Mouse (Mus musculus) forebrain, embryonic 10.5 days (tissue): Measurements from ENCODE around the gene Trim23. TPM values are rescaled to one million over a fixed set of nuclear protein-coding genes. Genes with fewer than 3 reads are reported as not detected.

ENCODE experiments used
- DNase-seq: peaks from one replicate; pipeline ENCODE4 v3.0.0-alpha.2; 2017; ENCODE audit warnings: low spot score; ENCODE audit errors: extremely low spot score
- H3K27ac ChIP-seq: fragments of 300-500 bp; sonication (generic); 2 replicates; pipeline ENCODE4 v1.5.1; 2016; ENCODE audit warnings: mild to moderate bottlenecking
- H3K27me3 ChIP-seq: fragments of 300-500 bp; sonication (generic); 2 replicates; pipeline ENCODE4 v1.6.1; 2016; ENCODE audit warnings: mild to moderate bottlenecking; ENCODE audit not compliant: poor library complexity, severe bottlenecking
- H3K36me3 ChIP-seq: fragments of 300-500 bp; sonication (generic); replicated peaks from 2 replicates; pipeline ENCODE4 v1.6.1; 2016; ENCODE audit warnings: mild to moderate bottlenecking, moderate library complexity
- H3K4me1 ChIP-seq: fragments of 300-500 bp; sonication (generic); 2 replicates; pipeline ENCODE4 v1.6.1; 2016
- H3K4me3 ChIP-seq: fragments of 300-500 bp; sonication (generic); 2 replicates; pipeline ENCODE4 v1.5.1; 2016; ENCODE audit warnings: mild to moderate bottlenecking, moderate library complexity
- H3K9me3 ChIP-seq: fragments of 300-500 bp; sonication (generic); 2 replicates; pipeline ENCODE4 v1.6.1; 2016; ENCODE audit warnings: mild to moderate bottlenecking, moderate library complexity
- whole genome bisulfite sequencing: fragments of 180-500 bp; shearing (Covaris S2); methylation state at CpG from one replicate; pipeline ENCODE4 v1.1.7; 2016; 5-methylcytosine and 5-hydroxymethylcytosine counted together
- polyA plus RNA-seq: library from polyadenylated mRNA; unstranded; fragments of >200 nt; fragmentation: Nextera tagmentation; extraction: Ambion mirVana; gene quantifications from 2 replicates; pipeline ENCODE4 v1.2.1, GENCODE M21; 2016

Gene Trim23
- 18.0 and 18.7 TPM in 2 replicates for polyA plus RNA-seq

DNA sequence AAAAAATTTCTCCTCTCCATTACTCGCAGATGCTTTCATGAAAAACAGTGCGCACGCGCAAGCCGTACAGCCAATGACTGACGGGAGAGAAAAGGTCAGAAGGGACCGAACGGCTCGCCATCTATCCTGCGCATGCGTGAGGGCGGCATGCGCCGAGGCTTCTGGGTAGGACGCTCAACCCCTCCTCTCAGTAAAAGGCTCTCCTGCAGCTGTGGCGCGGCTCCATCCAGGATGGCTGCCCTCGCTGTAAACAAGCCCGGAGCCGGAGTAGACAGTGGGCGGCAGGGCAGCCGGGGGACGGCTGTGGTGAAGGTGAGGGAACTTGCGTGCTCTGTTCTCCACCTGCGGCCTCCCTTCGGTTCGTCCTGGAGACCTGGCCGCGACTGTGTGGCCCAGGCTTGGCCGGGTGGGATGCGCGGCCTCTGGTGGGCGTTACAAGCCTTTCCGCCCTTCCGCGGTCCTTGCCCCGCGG lies at the start of gene Trim23:
TSS of gene Trim23 (plus strand) at position 148 of the 472 bp plus-strand sequence.
- Histone ChIP-seq H3K4me3 (peak within 1 kb of the TSS; percentile 87), H3K36me3 (peaks cover 49% of the 10 kb centered on the region), H3K27me3 (no peaks in the 10 kb centered on the region), H3K27ac (peak within 1 kb of the TSS; percentile 94), H3K9me3 (no peaks in the 10 kb centered on the region), H3K4me1 (peaks cover 25% of the 10 kb centered on the region)
- DNase-seq: peak; percentile 96
- under 1% methylated on average over 38 of the region's 38 CpGs for WGBS

GRCm38 (mm10) chr13:104132561-104132960 lies 46.0 kb upstream of the Trim23 start:
- Histone ChIP-seq H3K36me3 (peaks cover 26% of the 10 kb centered on the region), H3K4me3 (no peak overlapping the region), H3K27ac (no peak overlapping the region), H3K27me3 (no peaks in the 10 kb centered on the region), H3K4me1 (peaks cover 4% of the 10 kb centered on the region; the same call in 1 of the 2 replicates), H3K9me3 (no peaks in the 10 kb centered on the region)
- 90% methylated on average over 2 of the region's 2 CpGs for WGBS
- DNase-seq: no peak

GRCm38 (mm10) chr13:104134510-104135085 lies 44.0 kb upstream of the Trim23 start:
- Histone ChIP-seq H3K4me1 (peaks cover 4% of the 10 kb centered on the region; the same call in 1 of the 2 replicates), H3K27ac (no peak overlapping the region), H3K36me3 (peaks cover 30% of the 10 kb centered on the region), H3K4me3 (no peak overlapping the region), H3K27me3 (no peaks in the 10 kb centered on the region), H3K9me3 (no peaks in the 10 kb centered on the region)
- DNase-seq: no peak
- 80% methylated on average over 4 of the region's 4 CpGs for WGBS

- Histone ChIP-seq H3K27ac (no peak overlapping the region), H3K27me3 (no peaks in the 10 kb centered on the region), H3K4me3 (no peak overlapping the region), H3K36me3 (peaks cover 72% of the 10 kb centered on the region), H3K9me3 (no peaks in the 10 kb centered on the region), H3K4me1 (peaks cover 3% of the 10 kb centered on the region; the same call in 1 of the 2 replicates)
- WGBS: 45% methylated on average over 13 of the region's 13 CpGs
- DNase-seq: peak; percentile 70
Observed at GRCm38 (mm10) chr13:104139369-104140209, 39.0 kb upstream of the Trim23 start.

GRCm38 (mm10) chr13:104144871-104145270 lies 33.7 kb upstream of the Trim23 start:
- Histone ChIP-seq H3K27me3 (no peaks in the 10 kb centered on the region), H3K36me3 (peaks cover 99% of the 10 kb centered on the region), H3K4me1 (no peaks in the 10 kb centered on the region), H3K9me3 (no peaks in the 10 kb centered on the region), H3K27ac (no peak overlapping the region), H3K4me3 (no peak overlapping the region)
- WGBS: 87% methylated on average over 9 of the region's 9 CpGs
- DNase-seq: no peak

- no peak for DNase-seq
- H3K4me3 ChIP-seq: no peak overlapping the region
- H3K27ac ChIP-seq: no peak overlapping the region
- WGBS: 92% methylated on average over 3 of the region's 3 CpGs
- peaks cover 98% of the 10 kb centered on the region for H3K36me3 ChIP-seq
- H3K27me3 ChIP-seq: no peaks in the 10 kb centered on the region
- H3K4me1 ChIP-seq: no peaks in the 10 kb centered on the region
- no peaks in the 10 kb centered on the region for H3K9me3 ChIP-seq
Observed at GRCm38 (mm10) chr13:104145646-104146045, 33.0 kb upstream of the Trim23 start.

GRCm38 (mm10) chr13:104154180-104154579 lies 24.4 kb upstream of the Trim23 start:
- 98% methylated on average over 5 of the region's 5 CpGs for WGBS
- no peak for DNase-seq
- Histone ChIP-seq H3K9me3 (no peaks in the 10 kb centered on the region), H3K4me1 (no peaks in the 10 kb centered on the region), H3K36me3 (peaks cover 79% of the 10 kb centered on the region), H3K27ac (no peak overlapping the region), H3K4me3 (no peak overlapping the region), H3K27me3 (no peaks in the 10 kb centered on the region)

DNA sequence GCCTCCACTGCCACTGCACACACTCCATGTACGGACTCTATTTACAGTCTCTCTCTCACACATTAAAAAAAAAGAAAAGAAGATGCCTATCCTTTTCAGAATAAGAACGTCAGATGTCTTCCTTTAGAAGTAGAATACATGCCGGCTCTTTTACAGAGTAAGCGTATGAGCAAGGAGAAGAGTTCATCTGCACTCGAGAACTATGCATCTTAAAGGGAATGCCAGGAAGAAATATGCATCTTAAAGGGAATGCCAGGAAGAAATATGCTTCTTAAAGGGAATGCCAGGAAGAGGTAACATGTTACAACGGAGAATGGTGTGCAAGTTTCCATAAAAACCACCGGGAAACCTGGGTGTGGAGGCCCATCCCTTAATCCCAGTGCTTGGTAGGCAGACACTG lies 23.5 kb upstream of the Trim23 start:
- WGBS: 92% methylated on average over 7 of the region's 7 CpGs

DNA sequence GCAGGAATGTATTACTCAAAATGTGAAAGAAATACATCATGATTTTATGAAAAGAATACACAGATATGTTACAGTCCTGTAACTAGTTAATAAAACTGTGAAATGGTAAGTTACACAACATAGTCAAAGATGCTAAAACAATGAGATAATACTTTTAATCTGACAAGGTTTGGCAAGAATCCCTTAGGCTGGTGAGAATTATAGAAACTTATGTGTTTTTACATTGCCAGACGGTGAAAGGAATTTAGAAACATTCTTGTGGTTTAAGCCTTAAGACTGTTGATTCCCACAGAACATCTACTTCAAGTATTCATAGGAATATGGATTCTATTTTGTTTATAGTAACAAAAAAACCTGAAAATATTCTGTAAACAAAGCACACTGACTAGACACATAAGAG lies 22.9 kb upstream of the Trim23 start:
- 89% methylated on average over 1 of the region's 1 CpGs for WGBS
- no peak overlapping the region for H3K4me3 ChIP-seq

More for the DNA sequence above, 23.5 kb upstream of the Trim23 start:
- H3K27me3 ChIP-seq: no peaks in the 10 kb centered on the region
- H3K4me1 ChIP-seq: no peaks in the 10 kb centered on the region
- no peak overlapping the region for H3K27ac ChIP-seq
- H3K36me3 ChIP-seq: peaks cover 80% of the 10 kb centered on the region
- no peak overlapping the region for H3K4me3 ChIP-seq
- no peak for DNase-seq
- H3K9me3 ChIP-seq: no peaks in the 10 kb centered on the region

DNA sequence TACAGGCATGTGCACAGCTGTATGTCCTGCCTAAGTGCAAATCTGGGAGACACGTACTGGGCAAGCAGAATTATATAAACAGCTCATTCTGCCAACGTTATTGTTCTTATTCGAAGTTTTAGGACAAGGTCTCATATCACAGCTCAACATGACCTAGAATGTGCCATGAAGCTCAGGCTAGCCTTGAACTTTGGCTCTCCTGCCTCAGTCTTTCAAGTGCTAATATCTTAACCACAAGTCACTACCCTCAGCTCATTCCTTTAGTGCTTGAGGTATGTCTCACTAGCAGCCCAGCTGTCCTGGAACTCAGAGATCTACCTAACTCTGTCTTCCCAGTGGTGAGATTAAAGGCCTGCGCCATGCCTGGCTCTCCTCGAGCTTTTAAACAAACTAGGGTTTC lies 6.9 kb upstream of the Trim23 start:
- WGBS: 93% methylated on average over 5 of the region's 5 CpGs
- H3K27me3 ChIP-seq: no peaks in the 10 kb centered on the region
- peaks cover 4% of the 10 kb centered on the region; the same call in 1 of the 2 replicates for H3K9me3 ChIP-seq
- no peak for DNase-seq
- no peak overlapping the region for H3K27ac ChIP-seq
- H3K36me3 ChIP-seq: peaks cover 51% of the 10 kb centered on the region
- peaks cover 8% of the 10 kb centered on the region for H3K4me1 ChIP-seq
- H3K4me3 ChIP-seq: no peak overlapping the region

More for the DNA sequence above, 22.9 kb upstream of the Trim23 start:
- DNase-seq: no peak
- H3K27me3 ChIP-seq: no peaks in the 10 kb centered on the region
- H3K27ac ChIP-seq: no peak overlapping the region
- no peaks in the 10 kb centered on the region for H3K9me3 ChIP-seq
- H3K36me3 ChIP-seq: peaks cover 78% of the 10 kb centered on the region
- no peaks in the 10 kb centered on the region for H3K4me1 ChIP-seq

DNA sequence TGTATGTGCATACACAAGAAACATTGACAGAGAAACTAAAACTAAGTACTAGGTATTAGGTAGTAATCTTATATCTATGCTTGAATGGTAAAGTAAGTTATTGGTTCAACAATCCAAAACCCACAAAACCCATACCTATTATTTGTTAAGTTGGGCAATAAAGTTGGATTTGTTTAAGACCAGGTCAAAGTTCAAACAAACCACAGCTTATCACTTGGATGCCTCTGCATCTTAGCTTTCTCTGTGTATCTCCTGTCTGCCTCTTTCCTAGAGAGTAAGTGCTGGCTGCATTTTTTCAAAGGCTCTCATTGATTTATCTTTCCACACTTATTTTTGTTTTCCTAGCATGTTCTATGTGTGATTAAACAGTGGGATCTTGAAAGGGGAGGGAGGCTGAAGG lies 6.1 kb upstream of the Trim23 start:
- Histone ChIP-seq H3K4me1 (peaks cover 14% of the 10 kb centered on the region), H3K4me3 (no peak overlapping the region), H3K9me3 (peaks cover 4% of the 10 kb centered on the region; the same call in 1 of the 2 replicates), H3K36me3 (peaks cover 43% of the 10 kb centered on the region), H3K27me3 (no peaks in the 10 kb centered on the region), H3K27ac (no peak overlapping the region)
- DNase-seq: no peak

DNA sequence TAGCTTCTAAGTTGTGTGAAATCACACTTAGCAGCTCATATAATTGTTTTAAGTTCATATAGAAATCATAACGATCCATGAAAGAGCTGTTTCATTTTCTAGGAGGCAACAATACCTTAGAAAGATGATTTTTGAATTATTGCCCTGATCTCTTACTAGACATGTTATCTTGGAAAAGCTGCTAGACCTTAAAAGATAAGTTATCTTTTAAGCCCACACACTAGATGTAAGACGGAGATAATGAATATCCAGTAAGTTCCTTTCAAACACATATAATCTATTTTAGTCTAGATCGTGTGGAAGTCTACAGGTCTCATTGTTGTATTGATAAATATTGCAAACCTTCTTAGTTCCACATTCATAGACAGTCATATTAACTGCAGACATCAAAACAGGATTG lies 1.7 kb upstream of the Trim23 start:
- H3K36me3 ChIP-seq: peaks cover 31% of the 10 kb centered on the region
- DNase-seq: no peak
- H3K27me3 ChIP-seq: no peaks in the 10 kb centered on the region
- H3K4me3 ChIP-seq: peak overlapping the region; percentile 87
- peaks cover 25% of the 10 kb centered on the region for H3K4me1 ChIP-seq
- peak overlapping the region; percentile 94; the same call in 1 of the 2 replicates for H3K27ac ChIP-seq
- WGBS: 87% methylated on average over 3 of the region's 3 CpGs
- H3K9me3 ChIP-seq: no peaks in the 10 kb centered on the region
